Mouse (Mus musculus) kidney, postnatal 36 days (tissue): ENCODE measurements around the gene Adat1.

ENCODE experiments used
- DNase-seq, 2 experiments: peaks; one replicate each; pipeline ENCODE4 v3.0.0; 2021 to 2022; ENCODE audit warnings: mixed read lengths in 2 of 2

The Adat1 gene

GRCm38 (mm10) chr8:111992013-111992702 lies at the start of gene Adat1:
Gene Adat1 (minus strand): TSS chr8:111992302.
- DNase-seq, result peak; percentile 90 to 94

GRCm38 (mm10) chr8:112037521-112037920 lies 45.4 kb upstream of the Adat1 start:
- DNase-seq, result no peak

- DNase-seq, result peak; percentile 46 to 55
Observed at GRCm38 (mm10) chr8:112034603-112035002, 42.5 kb upstream of the Adat1 start.

- no peak for DNase-seq
Observed at GRCm38 (mm10) chr8:112033071-112033470, 41.0 kb upstream of the Adat1 start.

- DNase-seq, result no peak
Observed at GRCm38 (mm10) chr8:112030663-112031062, 38.6 kb upstream of the Adat1 start.

GRCm38 (mm10) chr8:112029455-112029854 lies 37.4 kb upstream of the Adat1 start:
- DNase-seq, result no peak

- DNase-seq, result no peak
Observed at GRCm38 (mm10) chr8:112014936-112015335, 22.8 kb upstream of the Adat1 start, which contains the start of gene Gm6793. Gene Gm6793 (minus strand): TSS chr8:112015036.

- peak; percentile 53 to 72 for DNase-seq
Observed at GRCm38 (mm10) chr8:112011816-112012242, 19.7 kb upstream of the Adat1 start.

- DNase-seq, result peak; percentile 93 to 97
Observed at GRCm38 (mm10) chr8:112010997-112011815, 19.1 kb upstream of the Adat1 start, which contains the start of the genes Kars and Terf2ip. Gene Kars (minus strand): TSS chr8:112011323. Gene Terf2ip (plus strand): TSS chr8:112011398.

- no peak for DNase-seq
Observed at GRCm38 (mm10) chr8:112009558-112009957, 17.5 kb upstream of the Adat1 start.

GRCm38 (mm10) chr8:112007669-112008068 lies 15.6 kb upstream of the Adat1 start:
- no peak for DNase-seq

- DNase-seq, result no peak
Observed at GRCm38 (mm10) chr8:112005601-112006000, 13.5 kb upstream of the Adat1 start.

- no peak for DNase-seq
Observed at GRCm38 (mm10) chr8:112004754-112005153, 12.7 kb upstream of the Adat1 start.

- no peak for DNase-seq
Observed at GRCm38 (mm10) chr8:111992703-111993039, 569 bp upstream of the Adat1 start.

- DNase-seq, result no peak
Observed at GRCm38 (mm10) chr8:111991278-111991677, 824 bp downstream of the Adat1 start.

GRCm38 (mm10) chr8:111989911-111990310 lies 2.2 kb downstream of the Adat1 start:
- peak; percentile 71 to 91 for DNase-seq

- no peak for DNase-seq
Observed at GRCm38 (mm10) chr8:111984511-111984910, 7.6 kb downstream of the Adat1 start.

- DNase-seq, result peak; percentile 7 to 47
Observed at GRCm38 (mm10) chr8:111982116-111982515, 10.0 kb downstream of the Adat1 start.

- DNase-seq, result no peak
Observed at GRCm38 (mm10) chr8:111978147-111978546, 14.0 kb downstream of the Adat1 start.

GRCm38 (mm10) chr8:111976326-111976725 lies 15.8 kb downstream of the Adat1 start:
- DNase-seq, result no peak

- DNase-seq, result no peak
Observed at GRCm38 (mm10) chr8:111975706-111976105, 16.4 kb downstream of the Adat1 start.

GRCm38 (mm10) chr8:111974138-111974537 lies 18.0 kb downstream of the Adat1 start:
- DNase-seq, result no peak

- no peak for DNase-seq
Observed at GRCm38 (mm10) chr8:111968991-111969390, 23.1 kb downstream of the Adat1 start.

GRCm38 (mm10) chr8:111968541-111968940 lies 23.6 kb downstream of the Adat1 start:
- no peak for DNase-seq
